Mouse (Mus musculus) cerebellum, postnatal 4 days (tissue): ENCODE measurements at regions not wholly inside any gene's neighbourhood (a gene's known extent, or its start where the extent isn't known, plus 50 kb on each side); places are given as distances from the start of the nearest gene placed in this dataset.
A peak's percentile ranks its signal among the peaks of the same experiment; 100 is the strongest.

Experiments used
- DNase-seq, 2 experiments: peaks; one replicate each; pipeline ENCODE4 v3.0.0; 2022; ENCODE audit warnings: low spot score in 2 of 2, mixed read lengths in 1 of 2

- DNase-seq: peak in 1 of 2 experiments; percentile 8
Observed at GRCm38 (mm10) chr11:17738879-17739278, 214.8 kb downstream of the Etaa1 start.

- no peak for DNase-seq
Observed at GRCm38 (mm10) chr11:17743821-17744220, 209.9 kb downstream of the Etaa1 start.

- peak in 1 of 2 experiments; percentile 10 for DNase-seq
Observed at GRCm38 (mm10) chr11:17750345-17750744, 203.3 kb downstream of the Etaa1 start.

GRCm38 (mm10) chr11:17759224-17759623, 194.5 kb downstream of the Etaa1 start:
- no peak for DNase-seq

GRCm38 (mm10) chr11:17763411-17763810, 190.3 kb downstream of the Etaa1 start:
- peak in 1 of 2 experiments; percentile 59 for DNase-seq

- DNase-seq: no peak
Observed at GRCm38 (mm10) chr11:17764146-17764545, 189.5 kb downstream of the Etaa1 start.

GRCm38 (mm10) chr11:17768345-17768759, 185.3 kb downstream of the Etaa1 start:
- DNase-seq: peak in 1 of 2 experiments; percentile 50

- no peak for DNase-seq
Observed at GRCm38 (mm10) chr11:17768837-17769466, 184.7 kb downstream of the Etaa1 start.

- DNase-seq: no peak
Observed at GRCm38 (mm10) chr11:17797632-17798031, 156.0 kb downstream of the Etaa1 start.

GRCm38 (mm10) chr11:17807851-17808250, 145.8 kb downstream of the Etaa1 start:
- DNase-seq: no peak

GRCm38 (mm10) chr11:17811829-17812559, 141.7 kb downstream of the Etaa1 start:
- no peak for DNase-seq

- DNase-seq: no peak
Observed at GRCm38 (mm10) chr11:17842642-17843041, 111.0 kb downstream of the Etaa1 start.

GRCm38 (mm10) chr11:17852405-17852804, 101.3 kb downstream of the Etaa1 start:
- peak in 1 of 2 experiments; percentile 25 for DNase-seq

GRCm38 (mm10) chr11:17853246-17853804, 100.3 kb downstream of the Etaa1 start:
- DNase-seq: no peak

- DNase-seq: no peak
Observed at GRCm38 (mm10) chr11:17853832-17854231, 99.8 kb downstream of the Etaa1 start.

- no peak for DNase-seq
Observed at GRCm38 (mm10) chr11:17859364-17860131, 94.1 kb downstream of the Etaa1 start.

- DNase-seq: no peak
Observed at GRCm38 (mm10) chr11:17864833-17865397, 88.8 kb downstream of the Etaa1 start.

GRCm38 (mm10) chr11:17870690-17871089, 83.0 kb downstream of the Etaa1 start:
- DNase-seq: no peak

- no peak for DNase-seq
Observed at GRCm38 (mm10) chr11:17871920-17872319, 81.8 kb downstream of the Etaa1 start.

- no peak for DNase-seq
Observed at GRCm38 (mm10) chr11:17883276-17883675, 70.4 kb downstream of the Etaa1 start.
